8 mouse cellular contexts compared by ENCODE assay signal in genomic region chr15:86086291-86086706, GRCm38 (mm10). TPM values are rescaled to one million over a fixed set of nuclear protein-coding genes. Genes with fewer than 3 reads are reported as not detected.
DNase-seq lines count a peak whose midpoint lies in the region; ATAC-seq lines count a peak whose summit lies in the region.

No protein-coding gene starts in this region.

- H3K36me3 ChIP-seq in kidney, embryonic 14.5 days (ENCODE audit: control insufficient read depth, insufficient read depth, low read length): no peaks in the 10 kb centered on the region
- H3K36me3 ChIP-seq in midbrain, embryonic 12.5 days: no peaks in the 10 kb centered on the region

- 0 out of 2 replicates have a peak overlapping the region, but pooled peaks have one; percentile 1 for H3K4me2 ChIP-seq in kidney, embryonic 14.5 days (replicated peaks; ENCODE audit: low read depth, low read length)
- H3K4me2 ChIP-seq in midbrain, embryonic 12.5 days (replicated peaks): 0 out of 2 replicates have a peak overlapping the region, but pooled peaks have one; percentile 9

- H3K9me3 ChIP-seq in kidney, embryonic 14.5 days (ENCODE audit: control insufficient read depth, low read length): no peaks in the 10 kb centered on the region
- H3K9me3 ChIP-seq in midbrain, embryonic 12.5 days: no peaks in the 10 kb centered on the region

- no peak for ATAC-seq in kidney, embryonic 14.5 days (ENCODE audit: low FRiP score, low TSS enrichment)
- ATAC-seq in midbrain, embryonic 12.5 days (ENCODE audit: low FRiP score, low read depth): peak; percentile 55

- H3K27ac ChIP-seq in kidney, embryonic 14.5 days (ENCODE audit: low read depth, low read length): peak overlapping the region; percentile 80
- H3K27ac ChIP-seq in midbrain, embryonic 12.5 days (replicated peaks): peak overlapping the region; percentile 87

- H3K27me3 ChIP-seq in kidney, embryonic 14.5 days (ENCODE audit: control insufficient read depth, insufficient read depth, low read length): no peaks in the 10 kb centered on the region
- no peaks in the 10 kb centered on the region for H3K27me3 ChIP-seq in midbrain, embryonic 12.5 days

- peaks cover 76% of the 10 kb centered on the region for H3K4me1 ChIP-seq in kidney, embryonic 14.5 days (ENCODE audit: control insufficient read depth, insufficient read depth, low read length)
- peaks cover 80% of the 10 kb centered on the region for H3K4me1 ChIP-seq in midbrain, embryonic 12.5 days

- no peak overlapping the region for H3K4me3 ChIP-seq in kidney, embryonic 14.5 days (ENCODE audit: low read length)
- no peak overlapping the region for H3K4me3 ChIP-seq in midbrain, embryonic 12.5 days

- DNase-seq in embryo, embryonic 11 days: peak; percentile 38
- no peak for DNase-seq in embryo, embryonic 9.5 days (ENCODE audit: extremely low spot score)
- DNase-seq in adrenal gland, adult 8-10 months: peak; percentile 36
- peak; percentile 9 for DNase-seq in forelimb bud, embryonic 11.5 days (ENCODE audit: low read depth, low spot score)
- no peak for DNase-seq in urinary bladder, postnatal 14 days (ENCODE audit: low spot score)
- no peak for DNase-seq in spleen, postnatal 10 days (ENCODE audit: low spot score in 2 of 2)

- 52% methylated on average over 8 of the region's 8 CpGs for WGBS in kidney, embryonic 14.5 days
- WGBS in midbrain, embryonic 12.5 days: 37% methylated on average over 8 of the region's 8 CpGs

- 0 out of 2 replicates have a peak overlapping the region, but pooled peaks have one; percentile 1 for H3K9ac ChIP-seq in kidney, embryonic 14.5 days (ENCODE audit: low read depth, low read length)
- H3K9ac ChIP-seq in midbrain, embryonic 12.5 days (replicated peaks): no peak overlapping the region; the same call in 1 of the 2 replicates

RNA-seq across cellular contexts. Expression of gene Gramd4, which starts 28.8 kb away (rescaled TPM):
- total RNA-seq in adrenal gland, adult 8-10 months (2022): 10 to 100 TPM; 15.4 to 22.2 (median 17.5) TPM
- polyA plus RNA-seq in kidney, embryonic 14.5 days (2014; fragmentation: Nextera tagmentation; extraction: Ambion mirVana): 6.5 and 9.7 TPM in 2 replicates
- 29.1 and 31.3 TPM in 2 replicates for polyA plus RNA-seq in midbrain, embryonic 12.5 days (2016; fragmentation: Nextera tagmentation; extraction: Ambion mirVana)

RNA-seq across cellular contexts. Expression of gene Celsr1, which starts 52.7 kb away (rescaled TPM):
- 10 to 100 TPM in 2 of 4 experiments, 1 to 10 TPM in 2; 5.2 to 16.1 (median 8.7) TPM for total RNA-seq in adrenal gland, adult 8-10 months (2022)
- polyA plus RNA-seq in kidney, embryonic 14.5 days (2014; fragmentation: Nextera tagmentation; extraction: Ambion mirVana): 6.8 and 8.8 TPM in 2 replicates
- 3.4 and 4.1 TPM in 2 replicates for polyA plus RNA-seq in midbrain, embryonic 12.5 days (2016; fragmentation: Nextera tagmentation; extraction: Ambion mirVana)

Comparison
In these comparisons a context has a peak if more than half of its experiments do, and no peak if none do; other contexts are left out.
1. DNase-seq: peak in embryo, embryonic 11 days (single experiment), adrenal gland, adult 8-10 months (single experiment) and forelimb bud, embryonic 11.5 days (single experiment); none in embryo, embryonic 9.5 days (single experiment), urinary bladder, postnatal 14 days (single experiment) and spleen, postnatal 10 days (0 of 2).